Comparison of ENCODE assay signal across 16 mouse cellular contexts in the genomic region with DNA sequence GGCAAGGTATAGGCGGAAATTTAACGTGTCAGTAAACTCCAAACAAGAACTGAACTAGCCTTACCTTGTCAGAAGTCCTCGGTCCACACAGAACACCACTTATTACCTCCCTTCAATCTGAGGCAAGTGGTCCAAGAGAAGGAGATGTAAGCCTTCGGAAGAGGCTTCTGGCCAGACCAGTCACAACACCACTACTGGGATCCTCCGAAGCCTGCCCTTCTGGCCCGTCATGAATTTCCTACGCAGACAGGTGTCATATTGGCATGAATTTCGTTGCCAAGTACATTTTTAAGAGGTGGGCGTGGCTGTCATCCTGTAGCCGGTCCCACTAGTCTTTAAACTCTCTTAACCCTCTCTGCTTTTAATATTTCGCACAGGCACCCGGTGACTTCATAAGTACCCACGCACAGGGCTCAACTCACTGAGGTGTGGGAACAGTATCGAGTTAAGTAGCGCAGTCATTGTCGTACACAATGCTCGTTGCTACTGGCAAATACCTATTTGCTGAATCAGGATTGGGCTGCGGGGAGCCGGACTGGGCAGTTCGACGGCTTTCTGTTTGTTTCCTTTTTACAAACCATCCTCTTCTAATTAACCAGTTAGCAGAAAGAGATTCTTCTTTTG.
DNase-seq lines count a peak whose midpoint lies in the region; ATAC-seq lines count a peak whose summit lies in the region.
"Had no signal": no experiment of that assay in that cellular context is flagged by ENCODE, and none has a peak within 500 bp of the region (broad histone marks: within the 10 kb centered on the region; RNA-seq: fewer than 3 reads in every experiment).

No protein-coding gene starts in this region.

- H3K9me3 ChIP-seq in heart, embryonic 12.5 days (replicated peaks): no peaks in the 10 kb centered on the region
- no peaks in the 10 kb centered on the region for H3K9me3 ChIP-seq in heart, embryonic 10.5 days
- H3K9me3 ChIP-seq in lung, embryonic 16.5 days (ENCODE audit: control insufficient read depth, low read length): no peaks in the 10 kb centered on the region
- H3K9me3 ChIP-seq: hindbrain, embryonic 12.5 days had no signal

- no peak overlapping the region for H3K9ac ChIP-seq in heart, embryonic 12.5 days
- no peak overlapping the region; the same call in 1 of the 2 replicates for H3K9ac ChIP-seq in lung, embryonic 16.5 days (ENCODE audit: low read length)
- H3K9ac ChIP-seq: hindbrain, embryonic 12.5 days had no signal

- 70% methylated on average over 21 of the region's 21 CpGs for WGBS in heart, embryonic 12.5 days
- 70% methylated on average over 21 of the region's 21 CpGs for WGBS in heart, embryonic 10.5 days
- 48% methylated on average over 21 of the region's 21 CpGs for WGBS in lung, embryonic 16.5 days

- no peaks in the 10 kb centered on the region for H3K27me3 ChIP-seq in heart, embryonic 12.5 days (replicated peaks)
- no peaks in the 10 kb centered on the region for H3K27me3 ChIP-seq in heart, embryonic 10.5 days (ENCODE audit: insufficient read depth, poor library complexity, severe bottlenecking)
- H3K27me3 ChIP-seq in lung, embryonic 16.5 days (ENCODE audit: control insufficient read depth, insufficient read depth, low read depth, low read length): no peaks in the 10 kb centered on the region
- H3K27me3 ChIP-seq: hindbrain, embryonic 12.5 days had no signal

- no peaks in the 10 kb centered on the region for H3K36me3 ChIP-seq in heart, embryonic 12.5 days
- H3K36me3 ChIP-seq in heart, embryonic 10.5 days: no peaks in the 10 kb centered on the region
- no peaks in the 10 kb centered on the region for H3K36me3 ChIP-seq in lung, embryonic 16.5 days (ENCODE audit: control insufficient read depth, insufficient read depth, low read length)
- H3K36me3 ChIP-seq: hindbrain, embryonic 12.5 days had no signal

- DNase-seq in heart, embryonic 10.5 days (ENCODE audit: low spot score): no peak
- DNase-seq in urinary bladder, adult 18-20 months (ENCODE audit: low spot score in 2 of 2): peak; percentile 41 to 58
- DNase-seq in urinary bladder, postnatal 4 days (ENCODE audit: low spot score in 2 of 2): no peak
- peak; percentile 20 for DNase-seq in urinary bladder, postnatal 25 days (ENCODE audit: low spot score)
- no peak for DNase-seq in yolk sac, embryonic 10.5 days (ENCODE audit: low spot score)
- no peak for DNase-seq in right cerebral cortex, postnatal 14 days
- DNase-seq: cerebellum, postnatal 36 days; gastrocnemius, postnatal 25 days; layer of hippocampus, adult 9-11 months; spleen, adult 18-20 months; thymus, postnatal 14 days had no signal

- no peaks in the 10 kb centered on the region for H3K4me1 ChIP-seq in heart, embryonic 12.5 days (replicated peaks)
- 0 out of 2 replicates have a peak, but pooled peaks cover 3% of the 10 kb centered on the region for H3K4me1 ChIP-seq in heart, embryonic 10.5 days
- peaks cover 10% of the 10 kb centered on the region; the same call in 1 of the 2 replicates for H3K4me1 ChIP-seq in lung, embryonic 16.5 days (replicated peaks; ENCODE audit: control insufficient read depth, insufficient read depth, low read length)

- no peak overlapping the region for H3K27ac ChIP-seq in heart, embryonic 12.5 days (ENCODE audit: poor library complexity, severe bottlenecking)
- H3K27ac ChIP-seq in heart, embryonic 10.5 days: no peak overlapping the region
- no peak overlapping the region for H3K27ac ChIP-seq in lung, embryonic 16.5 days (ENCODE audit: low read length)
- H3K27ac ChIP-seq: hindbrain, embryonic 12.5 days; kidney, postnatal 0 days had no signal

- ATAC-seq in heart, embryonic 12.5 days (ENCODE audit: insufficient number of reproducible peaks, low FRiP score): no peak
- peak; percentile 74 for ATAC-seq in lung, embryonic 16.5 days (ENCODE audit: low read depth)

- H3K4me2 ChIP-seq in heart, embryonic 12.5 days: peak overlapping the region; percentile 35
- H3K4me2 ChIP-seq in lung, embryonic 16.5 days (ENCODE audit: low read depth, low read length): peak overlapping the region; percentile 51
- H3K4me2 ChIP-seq: hindbrain, embryonic 12.5 days had no signal

- no peak overlapping the region for H3K4me3 ChIP-seq in heart, embryonic 12.5 days
- H3K4me3 ChIP-seq in heart, embryonic 10.5 days: no peak overlapping the region
- H3K4me3 ChIP-seq in lung, embryonic 16.5 days (ENCODE audit: low read length): peak overlapping the region; percentile 35
- H3K4me3 ChIP-seq: erythroblast, embryonic 14.5 days; hindbrain, embryonic 12.5 days had no signal

Comparison
In these comparisons a context has a peak if more than half of its experiments do, and no peak if none do; other contexts are left out.
1. DNase-seq: peak in urinary bladder, adult 18-20 months (2 of 2) and urinary bladder, postnatal 25 days (single experiment); none in heart, embryonic 10.5 days (single experiment), urinary bladder, postnatal 4 days (0 of 2), yolk sac, embryonic 10.5 days (single experiment) and right cerebral cortex, postnatal 14 days (single experiment).